Mouse (Mus musculus) cerebellum, adult 2 months (tissue): ENCODE results near the gene Tnfsfm13. TPM values are rescaled to one million over a fixed set of nuclear protein-coding genes. Genes with fewer than 3 reads are reported as not detected.
A peak's percentile ranks its signal among the peaks of the same experiment; 100 is the strongest.
"Not testable (repeated sequence)": the region's sequence is repeated elsewhere in the genome, so short reads cannot be mapped to it uniquely, and the experiment has no call there.

Experiments
- DNase-seq, 2 experiments: peaks; one replicate each; pipeline ENCODE4 v3.0.0; 2021
- H3K27ac ChIP-seq: fragments of 200-500 bp; 2 replicates; pipeline ENCODE4 v1.5.1; 2012; ENCODE audit warnings: low read length, control low read depth, inconsistent platforms; ENCODE audit not compliant: insufficient read depth
- H3K27me3 ChIP-seq: fragments of 200-500 bp; 2 replicates; pipeline ENCODE4 v1.6.1; 2012; ENCODE audit warnings: inconsistent platforms, mild to moderate bottlenecking, low read length, moderate library complexity; ENCODE audit not compliant: control insufficient read depth, insufficient read depth
- H3K4me1 ChIP-seq: fragments of 200-500 bp; 2 replicates; pipeline ENCODE4 v1.6.1; 2011; ENCODE audit warnings: low read length; ENCODE audit not compliant: control insufficient read depth, insufficient read depth
- H3K4me3 ChIP-seq: fragments of 200-500 bp; replicated peaks from 2 replicates; pipeline ENCODE3; 2011; ENCODE audit warnings: mild to moderate bottlenecking, low read depth, low read length, control low read depth; ENCODE audit not compliant: insufficient read depth
- CTCF ChIP-seq: fragments of 200-500 bp; IDR thresholded peaks from 2 replicates; pipeline ENCODE4 v1.5.1; 2011; ENCODE audit warnings: low read depth, mild to moderate bottlenecking, control low read depth, low read length, moderate library complexity, borderline replicate concordance; ENCODE audit not compliant: insufficient read depth
- POLR2A ChIP-seq: fragments of 200-500 bp; IDR thresholded peaks from 2 replicates; pipeline ENCODE4 v1.6.1; 2011; ENCODE audit warnings: low read length, control low read depth, borderline replicate concordance; ENCODE audit not compliant: insufficient read depth
- WGBS: fragments of 180-500 bp; shearing (Covaris S2); methylation state at CpG from one replicate; pipeline ENCODE4 v1.1.7; 2018; 5-methylcytosine and 5-hydroxymethylcytosine counted together
- polyA plus RNA-seq: library from polyadenylated mRNA; depleted of rRNA; stranded (reverse); fragments of >200 nt; gene quantifications from 2 replicates; pipeline ENCODE4 v1.2.3, GENCODE M21; 2012; rRNA removed

Tnfsfm13 gene
- polyA plus RNA-seq, result 3.3 and 4.2 TPM in 2 replicates

DNA sequence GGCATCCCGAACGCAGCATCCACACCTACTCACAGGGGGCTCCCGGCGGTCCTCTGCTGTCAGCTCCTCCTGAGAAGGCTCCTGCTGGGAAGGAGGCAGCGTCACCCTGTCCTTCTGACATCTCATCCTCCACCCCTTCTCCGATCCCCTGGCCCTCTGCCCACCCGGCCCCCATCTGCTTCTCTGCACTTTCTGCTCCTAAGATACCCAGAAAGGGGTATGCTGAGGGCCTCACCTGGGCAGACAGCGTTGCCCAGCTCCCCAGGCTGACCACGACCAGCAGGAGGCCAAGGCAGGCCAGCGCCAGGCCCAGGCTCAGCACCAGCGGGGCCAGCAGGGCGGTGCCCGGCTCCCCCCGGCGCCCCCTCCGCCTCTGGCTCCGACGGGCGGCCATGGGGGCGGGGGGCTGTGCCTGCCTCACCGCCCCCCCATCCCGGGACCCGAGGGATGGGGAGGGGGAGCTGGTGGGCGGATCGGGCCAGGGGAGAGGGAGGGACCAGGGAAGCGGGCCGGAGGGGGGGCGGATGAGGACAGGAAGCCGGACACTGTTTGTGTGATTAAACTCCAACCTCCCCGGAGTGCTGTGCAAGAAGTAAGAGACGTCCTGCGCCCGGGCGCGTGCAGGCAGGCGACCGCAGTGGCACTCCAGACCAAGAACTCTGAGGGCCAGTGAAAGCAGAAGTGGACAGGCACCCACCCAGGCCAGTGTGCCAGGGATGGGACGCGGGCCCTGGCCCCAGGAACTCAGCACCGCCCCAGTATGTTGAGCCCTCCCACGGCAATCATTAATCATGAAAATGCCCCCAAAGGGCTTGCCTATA is at the start of gene Tnfsfm13, which contains the start of gene Tnfsf12:
TSS of gene Tnfsfm13 (minus strand) at position 738 of the 821 bp plus-strand sequence.
TSS of gene Tnfsf12 (minus strand) at position 489 of the 821 bp plus-strand sequence.
- WGBS, result 1% methylated on average over 38 of the region's 41 CpGs
- H3K27me3 ChIP-seq, result no peaks in the 10 kb centered on the region
- peak; percentile 65 to 75 for DNase-seq
- no peak for TF ChIP-seq CTCF
- 0 out of 2 replicates have a peak, but pooled peaks have one; percentile 13 for TF ChIP-seq POLR2A
- H3K4me1 ChIP-seq, result peaks cover 5% of the 10 kb centered on the region; the same call in 1 of the 2 replicates
- H3K27ac ChIP-seq, result peak within 1 kb of the TSS; percentile 80
- H3K4me3 ChIP-seq, result peak within 1 kb of the TSS; percentile 55

DNA sequence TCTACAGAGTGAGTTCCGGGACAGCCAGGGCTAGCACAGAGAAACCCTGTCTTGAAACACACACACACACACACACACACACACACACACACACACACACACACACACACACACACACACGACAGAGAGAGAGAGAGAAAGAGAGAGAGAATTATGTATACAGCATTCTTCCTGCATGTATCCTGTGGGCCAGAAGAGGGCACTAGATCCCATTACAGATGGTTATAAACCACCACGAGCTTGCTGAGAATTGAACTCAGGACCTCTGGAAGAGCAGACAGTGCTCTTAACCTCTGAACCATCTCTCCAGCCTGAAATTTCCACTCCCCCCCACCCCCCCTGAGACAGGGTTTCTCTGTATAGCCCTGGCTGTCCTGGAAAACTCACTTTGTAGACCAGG is 35.5 kb upstream of the Tnfsfm13 start:
- H3K4me1 ChIP-seq, DNase-seq, H3K4me3 ChIP-seq, H3K27ac ChIP-seq, H3K27me3 ChIP-seq: not testable (repeated sequence)
- 68% methylated on average over 2 of the region's 3 CpGs for WGBS

DNA sequence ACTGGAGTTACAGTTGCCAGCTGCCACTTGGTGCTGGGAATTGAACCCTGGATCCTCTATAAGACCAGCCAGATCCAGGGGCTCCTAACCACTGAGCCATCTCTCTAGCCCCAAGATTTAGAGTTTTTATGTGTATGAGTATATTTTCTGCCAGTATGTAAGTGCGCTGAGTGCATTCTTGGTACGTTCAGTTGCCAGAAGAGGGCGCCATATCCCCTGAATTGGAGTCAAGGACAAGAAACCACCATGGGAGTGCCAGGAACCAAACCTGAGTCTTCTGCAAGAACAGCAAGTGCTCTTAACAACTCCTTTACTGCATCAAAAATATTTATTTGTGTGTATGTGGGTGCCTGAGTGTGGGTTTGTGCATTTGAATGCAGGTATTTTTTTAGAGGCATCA is 33.2 kb upstream of the Tnfsfm13 start:
- H3K27me3 ChIP-seq, result no peaks in the 10 kb centered on the region; the same call in 1 of the 2 replicates
- H3K4me1 ChIP-seq, result no peaks in the 10 kb centered on the region
- 34% methylated on average over 3 of the region's 3 CpGs for WGBS
- no peak overlapping the region for H3K4me3 ChIP-seq
- TF ChIP-seq POLR2A, result no peak
- peak; percentile 49; the same call in 1 of the 2 replicates for TF ChIP-seq CTCF
- no peak overlapping the region for H3K27ac ChIP-seq
- DNase-seq, result peak; percentile 45 to 53

DNA sequence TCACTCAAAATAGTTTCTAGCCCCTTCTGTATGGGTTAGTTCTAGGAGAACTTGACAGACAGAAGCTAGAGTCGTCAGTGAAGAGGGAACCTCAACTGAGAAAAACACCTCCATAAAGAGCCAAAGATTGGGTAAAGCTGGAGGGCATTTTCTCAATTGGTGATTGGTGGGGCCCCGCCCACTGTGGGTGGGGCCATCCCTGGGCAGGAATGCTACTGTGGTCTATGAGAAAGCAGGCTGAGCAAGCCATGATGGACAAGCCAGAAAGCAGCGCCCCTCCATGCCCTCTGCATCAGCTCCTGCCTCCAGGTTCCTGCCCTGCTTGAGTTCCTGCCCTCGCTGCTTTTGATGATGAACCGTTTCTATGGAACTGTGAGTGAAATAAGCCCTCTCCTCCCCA is 30.1 kb upstream of the Tnfsfm13 start:
- Histone ChIP-seq H3K27ac (no peak overlapping the region), H3K27me3 (no peaks in the 10 kb centered on the region; the same call in 1 of the 2 replicates), H3K4me1 (no peaks in the 10 kb centered on the region), H3K4me3 (no peak overlapping the region)
- no peak for TF ChIP-seq POLR2A
- TF ChIP-seq CTCF, result no peak
- 54% methylated on average over 5 of the region's 5 CpGs for WGBS
- DNase-seq, result no peak

DNA sequence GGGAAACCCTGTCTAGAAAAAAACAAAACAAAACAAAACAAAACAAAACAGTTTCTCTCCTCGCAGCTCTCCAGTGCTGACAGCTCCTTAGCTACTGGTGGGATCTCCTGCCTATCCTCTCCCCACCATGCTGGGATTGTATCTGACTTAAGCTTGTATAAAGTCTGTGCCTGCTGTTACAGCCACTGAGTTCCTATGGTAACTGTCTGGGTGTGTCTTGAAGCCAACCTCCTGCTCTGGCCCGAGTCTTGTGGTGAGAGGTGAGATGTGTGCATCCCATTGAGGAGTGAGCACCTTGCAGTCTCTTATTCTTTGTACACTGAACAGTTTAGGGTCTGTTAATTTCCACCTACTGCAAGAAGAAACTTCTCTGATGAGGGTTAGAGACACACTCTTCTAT is 27.2 kb upstream of the Tnfsfm13 start:
- Histone ChIP-seq H3K4me3 (no peak overlapping the region), H3K27ac (no peak overlapping the region), H3K4me1 (no peaks in the 10 kb centered on the region), H3K27me3 (no peaks in the 10 kb centered on the region)
- TF ChIP-seq POLR2A (no peak), CTCF (no peak)
- no peak for DNase-seq
- 38% methylated on average over 2 of the region's 2 CpGs for WGBS

DNA sequence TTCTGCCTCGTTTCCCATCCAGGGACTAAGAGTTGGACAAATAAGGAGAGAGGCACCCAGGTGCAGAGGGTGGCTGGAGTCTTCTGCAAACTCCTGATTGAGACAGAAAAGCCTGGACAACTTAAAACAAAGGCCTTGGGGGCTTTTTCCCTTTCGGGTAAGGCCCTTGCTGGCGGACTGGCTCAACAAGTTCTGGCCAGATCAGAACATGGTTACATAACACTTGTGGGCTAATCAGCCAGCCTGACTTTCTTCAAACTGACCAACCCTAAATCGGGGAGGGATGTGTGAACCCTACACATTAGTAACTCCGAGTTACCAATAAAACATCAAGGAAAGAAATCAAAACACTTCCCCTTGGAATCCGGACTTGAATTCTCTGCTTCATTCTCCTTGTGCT is 25.0 kb upstream of the Tnfsfm13 start:
- no peaks in the 10 kb centered on the region for H3K27me3 ChIP-seq
- H3K27ac ChIP-seq, result no peak overlapping the region
- TF ChIP-seq POLR2A (no peak), CTCF (no peak)
- no peak for DNase-seq
- 86% methylated on average over 6 of the region's 6 CpGs for WGBS
- no peak overlapping the region for H3K4me3 ChIP-seq
- H3K4me1 ChIP-seq, result no peaks in the 10 kb centered on the region

DNA sequence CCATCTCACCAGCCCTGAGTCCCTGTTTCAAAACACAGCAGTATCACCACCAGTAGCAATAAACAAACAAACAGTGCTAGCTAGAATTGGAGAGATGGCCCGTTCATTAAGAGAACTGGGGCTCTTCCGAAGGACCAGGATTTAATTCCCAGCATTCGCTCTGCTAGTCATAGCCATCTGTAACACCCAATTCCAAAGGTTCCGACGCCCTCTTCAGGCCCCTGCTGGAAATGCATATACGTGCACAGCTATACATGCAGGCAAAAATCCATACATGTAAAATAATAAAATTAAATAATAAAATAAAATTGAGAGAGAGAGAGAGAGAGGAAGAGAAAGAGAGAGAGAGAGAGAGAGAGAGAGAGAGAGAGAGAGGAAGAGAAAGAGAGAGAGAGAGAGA is 23.5 kb upstream of the Tnfsfm13 start:
- TF ChIP-seq CTCF, result no peak
- TF ChIP-seq POLR2A, result no peak
- WGBS, result 73% methylated on average over 6 of the region's 6 CpGs
- no peaks in the 10 kb centered on the region for H3K27me3 ChIP-seq

DNA sequence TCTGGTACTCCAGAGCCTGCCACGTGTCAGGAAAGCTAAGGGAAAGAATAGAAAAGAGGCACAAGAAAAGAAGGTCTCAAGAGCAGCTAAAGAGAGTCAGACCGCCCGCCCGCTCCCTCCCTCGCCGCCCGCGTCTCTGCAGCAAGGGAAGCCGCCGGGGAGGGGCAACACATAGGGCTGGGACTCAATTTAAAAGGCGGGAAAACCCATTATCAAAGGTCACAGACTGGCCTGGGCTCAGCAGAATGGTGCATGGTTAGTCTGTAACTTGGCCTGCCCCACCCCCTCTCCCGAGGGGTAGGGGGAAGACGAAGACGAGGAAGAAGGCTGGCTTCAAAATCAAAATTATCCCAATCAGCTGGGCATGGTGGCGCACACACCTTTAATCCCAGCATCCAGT is 22.8 kb upstream of the Tnfsfm13 start:
- Histone ChIP-seq H3K27ac (no peak overlapping the region), H3K4me1 (no peaks in the 10 kb centered on the region), H3K27me3 (no peaks in the 10 kb centered on the region), H3K4me3 (no peak overlapping the region)
- 56% methylated on average over 15 of the region's 15 CpGs for WGBS
- DNase-seq, result no peak
- no peak for TF ChIP-seq POLR2A
- TF ChIP-seq CTCF, result no peak

More for the DNA sequence above, 23.5 kb upstream of the Tnfsfm13 start:
- no peak for DNase-seq
- H3K4me3 ChIP-seq, result no peak overlapping the region
- H3K27ac ChIP-seq, result no peak overlapping the region
- H3K4me1 ChIP-seq, result no peaks in the 10 kb centered on the region
